Mouse (Mus musculus) CD4-positive, CD25-positive, alpha-beta regulatory T cell, adult 9 weeks (primary cell): ENCODE results near the gene Gm11114. TPM values are rescaled to one million over a fixed set of nuclear protein-coding genes. Genes with fewer than 3 reads are reported as not detected.

Experiments used
- polyA plus RNA-seq: library from polyadenylated mRNA; unstranded; fragments of 100-300 nt; shearing (Covaris generic); gene quantifications from one replicate; pipeline ENCODE4 v1.2.1, GENCODE M21; 2017

Gm11114 gene
- polyA plus RNA-seq = not detected

GRCm38 (mm10) chr9:85312473-85312872 lies at the start of gene Gm11114:
TSS of gene Gm11114 (plus strand) at chr9:85312773.

GRCm38 (mm10) chr9:85327242-85328211 lies 15.0 kb downstream of the Gm11114 start, which contains the start of gene Tent5a:
TSS of gene Tent5a (minus strand) at chr9:85327348.

Other genes with a start within 250 kb of the Gm11114 start
- 3.9 TPM for gene Tent5a, start 14.6 kb downstream of the Gm11114 start, polyA plus RNA-seq